Mouse (Mus musculus) effector memory CD4-positive, alpha-beta T cell, adult 7 months (primary cell): ENCODE measurements around the gene Prtg. TPM values are rescaled to one million over a fixed set of nuclear protein-coding genes. Genes with fewer than 3 reads are reported as not detected.

Experiments used
- polyA plus RNA-seq: library from polyadenylated mRNA; unstranded; fragments of 100-300 nt; shearing (Covaris generic); gene quantifications from one replicate; pipeline ENCODE4 v1.2.1, GENCODE M21; 2017

The Prtg gene
- 0.23 TPM for polyA plus RNA-seq

DNA sequence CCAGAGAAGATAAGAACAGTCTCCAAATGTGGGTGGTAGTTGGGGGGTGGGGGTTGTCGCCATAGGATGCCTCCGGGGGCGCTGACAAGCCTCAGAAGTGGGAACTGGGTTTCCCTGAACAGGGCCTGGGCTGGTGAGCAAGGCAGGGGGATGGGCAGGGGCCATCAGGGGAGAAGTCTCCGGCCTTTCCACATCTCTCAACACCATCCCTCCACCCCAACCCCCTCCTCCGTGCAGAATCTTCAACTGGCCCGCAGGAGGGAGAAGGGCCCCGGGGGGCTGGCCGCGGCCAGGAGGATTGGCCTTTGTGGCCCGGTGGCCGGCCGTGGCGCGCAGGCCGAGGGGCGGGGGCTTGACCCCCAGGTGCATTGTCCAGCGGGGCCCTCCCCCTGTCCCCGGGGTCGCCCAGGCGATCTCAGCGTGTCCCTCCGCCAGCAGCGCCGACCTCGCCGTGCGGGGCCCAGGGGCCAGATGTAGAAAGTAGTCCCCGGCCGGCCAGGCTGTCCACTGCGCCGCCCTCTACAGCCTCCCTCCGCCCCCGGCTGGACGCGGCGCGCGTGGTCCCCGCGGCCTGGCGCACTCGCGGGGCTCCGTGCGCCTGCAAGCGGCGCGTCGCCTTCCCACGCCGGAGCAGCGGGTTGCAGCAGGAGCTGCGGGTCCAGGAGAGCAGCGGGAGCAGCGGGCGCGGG is at the start of gene Prtg:
Prtg (plus strand) TSS at position 144 of the 689 bp plus-strand sequence.

DNA sequence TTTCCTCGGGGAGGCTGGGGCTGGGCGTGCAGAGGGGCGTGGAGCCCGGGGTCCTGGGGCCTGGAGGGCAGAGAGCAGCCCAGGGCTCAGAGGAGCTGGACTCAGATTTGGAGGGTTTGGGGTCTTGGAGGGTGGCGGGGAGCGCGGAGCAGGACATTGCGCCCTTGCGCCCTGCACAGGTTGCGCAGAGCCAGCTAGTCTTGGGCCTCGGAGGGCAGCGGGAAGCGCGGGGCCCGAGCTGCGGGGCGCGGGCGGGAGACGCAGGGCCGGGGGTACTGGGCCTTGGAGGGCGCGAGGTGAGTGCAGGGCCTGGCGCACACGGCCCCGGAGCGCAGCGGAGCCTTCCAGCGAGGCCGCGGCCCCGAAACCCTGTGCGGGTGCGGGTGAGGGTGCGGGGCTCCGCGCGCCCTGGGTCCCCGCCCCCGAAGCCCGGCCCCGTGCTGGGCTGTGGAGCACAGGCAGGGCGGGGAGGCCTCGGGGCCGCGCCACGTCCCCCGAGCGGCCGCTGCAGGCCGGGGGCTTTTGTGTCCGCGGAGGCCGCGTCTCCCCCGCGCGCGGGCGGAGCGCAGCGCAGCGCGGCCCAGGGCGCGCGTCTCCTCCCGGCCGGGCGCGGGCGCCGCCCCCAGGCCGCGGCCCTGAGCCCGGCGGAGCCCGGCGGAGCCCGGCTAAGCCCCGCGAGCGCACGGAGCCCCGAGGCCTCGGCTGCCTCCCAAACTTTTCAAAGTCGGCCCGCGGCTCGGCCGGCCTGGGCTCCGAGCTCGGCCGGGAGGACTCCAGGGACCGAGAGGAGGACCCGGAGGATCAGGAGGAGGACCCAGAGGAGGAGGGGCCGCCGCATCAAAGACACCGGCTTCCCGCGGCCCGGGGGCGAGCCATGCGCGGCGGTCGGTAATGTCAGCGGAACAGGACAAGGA is 118.6 kb downstream of the Prtg start, which contains the start of gene Pygo1:
Pygo1 (plus strand) TSS at position 625 of the 914 bp plus-strand sequence.

DNA sequence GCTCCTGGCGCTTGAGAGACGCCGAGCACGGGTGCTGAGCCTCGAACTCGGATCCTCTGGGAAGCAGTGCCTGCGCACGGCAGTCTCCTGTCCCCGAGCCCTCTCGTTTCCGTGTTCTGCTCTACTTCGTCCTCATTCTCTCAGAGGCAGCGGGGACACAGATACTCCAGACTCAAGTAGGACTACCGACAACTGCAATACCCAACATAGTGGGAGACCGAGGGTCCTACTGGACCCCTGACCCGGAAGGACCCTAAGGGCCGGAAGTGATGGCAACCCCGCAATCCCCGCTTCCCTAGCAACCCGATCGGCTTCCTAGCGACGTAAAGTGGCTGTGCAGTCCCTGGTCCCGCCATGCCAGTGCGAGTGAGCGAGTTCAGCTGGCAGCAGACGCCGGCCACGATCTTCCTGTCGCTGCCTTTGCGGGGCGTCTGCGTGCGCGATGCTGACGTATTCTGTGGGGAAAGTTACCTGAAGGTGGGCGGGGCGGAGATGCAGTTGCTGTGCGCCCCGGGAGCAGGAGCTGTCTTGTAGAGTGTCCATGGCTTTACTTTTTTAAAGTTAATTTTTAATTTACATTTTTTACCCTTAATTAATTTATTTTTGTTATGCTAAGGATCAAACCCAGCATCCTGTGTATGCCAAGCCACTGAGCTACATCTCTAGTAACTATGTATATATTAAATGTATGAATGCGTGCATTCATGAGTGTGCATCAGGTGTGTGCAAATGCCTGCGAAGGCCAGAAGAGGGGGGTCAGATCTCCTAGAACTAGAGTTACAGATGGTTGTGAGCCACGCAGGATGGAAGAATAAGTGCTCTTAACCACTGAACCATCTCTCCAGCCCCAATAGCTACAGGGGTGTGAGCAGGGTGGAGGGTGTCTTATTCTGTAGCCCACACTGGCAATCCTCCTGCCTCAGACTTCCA is 152.1 kb downstream of the Prtg start, which contains the start of the genes Dyx1c1 and Gm44503:
Dyx1c1 (plus strand) TSS at position 265 of the 930 bp plus-strand sequence.
Gm44503 (plus strand) TSS at position 332 of the 930 bp plus-strand sequence.

Other genes starting within 250 kb of the Prtg start
- gene Nedd4, start 144.5 kb upstream of the Prtg start, polyA plus RNA-seq: 8.4 TPM
- 0.10 TPM for gene Pygo1, start 118.8 kb downstream of the Prtg start, polyA plus RNA-seq
- gene Dyx1c1, start 151.9 kb downstream of the Prtg start, polyA plus RNA-seq: 1.1 TPM
- not detected for gene Gm44503, start 152.0 kb downstream of the Prtg start, polyA plus RNA-seq
- 1.7 TPM for gene Ccpg1os, start 178.5 kb downstream of the Prtg start, polyA plus RNA-seq
- 116 TPM for gene Ccpg1, start 178.6 kb downstream of the Prtg start, polyA plus RNA-seq
- 12.4 TPM for gene Pigb, start 233.5 kb downstream of the Prtg start, polyA plus RNA-seq
- gene Rab27a, start 238.0 kb downstream of the Prtg start, polyA plus RNA-seq: 45.8 TPM